Mouse (Mus musculus): Measurements from ENCODE around the gene Plcl2. TPM values are rescaled to one million over a fixed set of nuclear protein-coding genes. Genes with fewer than 3 reads are reported as not detected.

Plcl2 gene
- polyA plus RNA-seq, 1 experiment from 2014 or later = 7.7 TPM

DNA sequence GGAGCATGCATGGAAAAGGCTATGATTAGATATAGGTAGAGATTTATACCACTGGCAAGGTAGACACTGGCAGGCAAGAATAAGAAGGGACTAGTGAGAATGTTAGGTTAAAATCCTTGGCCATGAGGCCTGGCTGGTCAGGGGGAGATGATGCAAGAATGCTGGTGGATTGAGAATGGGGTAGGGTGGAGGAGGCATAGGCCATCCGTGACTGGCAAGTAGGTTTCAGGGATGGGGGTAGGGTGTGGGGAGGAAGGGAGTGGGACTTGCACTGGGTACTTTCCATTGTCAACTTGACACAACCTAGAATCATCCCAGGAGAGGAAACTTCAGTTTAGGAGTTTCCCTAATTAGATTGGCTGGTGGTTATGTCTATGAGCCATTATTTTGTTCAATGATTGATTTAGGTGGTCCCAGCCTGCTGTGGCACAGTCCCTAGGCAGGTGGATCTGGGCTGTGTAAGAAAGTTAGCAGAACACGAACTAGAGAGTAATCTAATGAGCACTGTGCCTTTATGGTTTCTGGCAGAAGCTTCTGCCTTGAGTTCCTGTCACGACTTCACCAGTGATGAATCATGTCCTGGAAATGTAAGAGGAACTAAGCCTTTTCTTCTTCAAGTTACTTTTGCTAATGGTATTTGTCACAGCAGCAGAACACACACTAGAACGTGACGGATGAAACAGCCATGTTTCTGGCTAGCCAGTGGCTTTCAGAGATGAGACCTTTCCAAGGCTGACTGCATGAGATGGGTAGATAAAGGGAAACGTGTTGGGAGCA is 4.9 kb upstream of the Plcl2 start:
- no peaks in the 10 kb centered on the region for H3K36me3 ChIP-seq
- H3K27ac ChIP-seq (replicated peaks) = no peak overlapping the region
- 70% methylated on average over 6 of the region's 6 CpGs for WGBS
- no peak overlapping the region for H3K9ac ChIP-seq (replicated peaks)
- no peak for ATAC-seq (ENCODE audit: low FRiP score, low read depth)
- peaks cover 7% of the 10 kb centered on the region for H3K4me1 ChIP-seq
- H3K4me2 ChIP-seq (replicated peaks) = no peak overlapping the region
- H3K27me3 ChIP-seq = 0 out of 2 replicates have a peak, but pooled peaks cover 6% of the 10 kb centered on the region
- H3K9me3 ChIP-seq = no peaks in the 10 kb centered on the region
- H3K4me3 ChIP-seq = no peak overlapping the region

GRCm38 (mm10) chr17:50505910-50506634 is 3.1 kb upstream of the Plcl2 start:
- WGBS = 83% methylated on average over 10 of the region's 10 CpGs

DNA sequence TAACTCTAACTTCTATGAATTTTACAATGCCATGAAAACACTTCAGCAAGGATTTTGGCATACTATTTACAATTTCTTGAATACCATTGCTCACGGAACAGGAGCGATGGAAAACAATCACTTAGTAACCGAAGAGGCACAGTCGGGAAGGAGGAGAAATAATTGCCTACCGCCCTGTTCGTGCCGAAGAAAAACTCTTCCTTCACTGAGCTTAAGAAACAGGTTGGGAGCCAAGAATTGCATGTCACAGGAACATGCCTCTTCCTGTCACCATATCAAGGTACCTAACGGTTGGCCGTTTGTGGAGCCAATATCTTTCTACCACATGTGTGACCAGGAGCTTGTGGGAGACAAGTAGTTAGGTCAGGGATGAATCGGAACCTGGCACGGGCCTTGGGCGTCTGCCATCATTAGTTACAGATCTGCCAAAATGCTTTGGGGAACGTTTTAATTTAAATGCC is 2.3 kb upstream of the Plcl2 start:
- Histone ChIP-seq H3K4me2 (replicated peaks) (no peak overlapping the region), H3K9me3 (no peaks in the 10 kb centered on the region), H3K27me3 (0 out of 2 replicates have a peak, but pooled peaks cover 6% of the 10 kb centered on the region), H3K4me1 (peaks cover 13% of the 10 kb centered on the region), H3K27ac (replicated peaks) (no peak overlapping the region), H3K9ac (replicated peaks) (no peak overlapping the region), H3K4me3 (no peak overlapping the region), H3K36me3 (no peaks in the 10 kb centered on the region)
- 88% methylated on average over 13 of the region's 13 CpGs for WGBS
- no peak for ATAC-seq (ENCODE audit: low FRiP score, low read depth)

More at GRCm38 (mm10) chr17:50505910-50506634, 3.1 kb upstream of the Plcl2 start:
- Histone ChIP-seq H3K9me3 (no peaks in the 10 kb centered on the region), H3K9ac (replicated peaks) (no peak overlapping the region), H3K27me3 (0 out of 2 replicates have a peak, but pooled peaks cover 6% of the 10 kb centered on the region), H3K27ac (replicated peaks) (no peak overlapping the region), H3K4me2 (replicated peaks) (no peak overlapping the region), H3K4me3 (no peak overlapping the region), H3K4me1 (peaks cover 13% of the 10 kb centered on the region), H3K36me3 (no peaks in the 10 kb centered on the region)
- ATAC-seq (ENCODE audit: low FRiP score, low read depth) = no peak

- H3K27me3 ChIP-seq = 0 out of 2 replicates have a peak, but pooled peaks cover 6% of the 10 kb centered on the region
- peak overlapping the region; percentile 87 for H3K4me3 ChIP-seq
- no peaks in the 10 kb centered on the region for H3K9me3 ChIP-seq
- peak overlapping the region; percentile 68 for H3K4me2 ChIP-seq (replicated peaks)
- H3K27ac ChIP-seq (replicated peaks) = peak overlapping the region; percentile 91; the same call in 1 of the 2 replicates
- WGBS = 15% methylated on average over 18 of the region's 18 CpGs
- H3K36me3 ChIP-seq = no peaks in the 10 kb centered on the region
- peaks cover 13% of the 10 kb centered on the region for H3K4me1 ChIP-seq
- no peak for ATAC-seq (ENCODE audit: low FRiP score, low read depth)
- H3K9ac ChIP-seq (replicated peaks) = peak overlapping the region; percentile 92
These were observed 988 bp upstream of the Plcl2 start for GRCm38 (mm10) chr17:50508055-50508774.

- Histone ChIP-seq H3K4me1 (peaks cover 13% of the 10 kb centered on the region), H3K4me3 (peak overlapping the region; percentile 87), H3K27me3 (0 out of 2 replicates have a peak, but pooled peaks cover 6% of the 10 kb centered on the region), H3K27ac (replicated peaks) (peak overlapping the region; percentile 91), H3K36me3 (no peaks in the 10 kb centered on the region), H3K9ac (replicated peaks) (peak overlapping the region; percentile 92), H3K9me3 (no peaks in the 10 kb centered on the region), H3K4me2 (replicated peaks) (peak overlapping the region; percentile 68)
- WGBS = 1% methylated on average over 20 of the region's 72 CpGs
- peak; percentile 84 for ATAC-seq (ENCODE audit: low FRiP score, low read depth)
These were observed 390 bp upstream of the Plcl2 start for GRCm38 (mm10) chr17:50508775-50509250.

DNA sequence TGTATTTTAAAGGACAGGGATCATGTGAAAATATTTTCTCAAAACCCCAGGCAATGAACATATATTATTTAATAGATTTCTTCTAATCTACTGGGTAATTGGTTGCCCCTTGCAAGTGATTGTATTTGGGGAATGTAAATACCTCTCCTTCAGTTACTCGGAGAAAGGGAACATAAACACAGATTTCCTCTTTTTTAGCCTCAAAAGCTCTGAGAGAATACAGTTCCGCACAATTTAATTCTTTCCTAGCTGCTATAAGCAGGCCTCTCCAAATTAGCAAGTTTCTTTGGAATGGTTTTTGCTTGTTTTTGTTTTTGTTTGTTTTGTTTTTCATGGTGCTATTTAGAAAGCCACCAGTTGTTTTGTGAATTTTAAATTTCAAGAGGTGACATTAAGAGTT is 1.1 kb downstream of the Plcl2 start:
- Histone ChIP-seq H3K4me1 (peaks cover 21% of the 10 kb centered on the region), H3K4me3 (peak overlapping the region; percentile 87), H3K4me2 (replicated peaks) (peak overlapping the region; percentile 68), H3K9me3 (no peaks in the 10 kb centered on the region), H3K36me3 (no peaks in the 10 kb centered on the region), H3K27me3 (0 out of 2 replicates have a peak, but pooled peaks cover 3% of the 10 kb centered on the region), H3K9ac (replicated peaks) (peak overlapping the region; percentile 92), H3K27ac (replicated peaks) (peak overlapping the region; percentile 91; the same call in 1 of the 2 replicates)
- WGBS = 60% methylated on average over 2 of the region's 2 CpGs
- no peak for ATAC-seq (ENCODE audit: low FRiP score, low read depth)

DNA sequence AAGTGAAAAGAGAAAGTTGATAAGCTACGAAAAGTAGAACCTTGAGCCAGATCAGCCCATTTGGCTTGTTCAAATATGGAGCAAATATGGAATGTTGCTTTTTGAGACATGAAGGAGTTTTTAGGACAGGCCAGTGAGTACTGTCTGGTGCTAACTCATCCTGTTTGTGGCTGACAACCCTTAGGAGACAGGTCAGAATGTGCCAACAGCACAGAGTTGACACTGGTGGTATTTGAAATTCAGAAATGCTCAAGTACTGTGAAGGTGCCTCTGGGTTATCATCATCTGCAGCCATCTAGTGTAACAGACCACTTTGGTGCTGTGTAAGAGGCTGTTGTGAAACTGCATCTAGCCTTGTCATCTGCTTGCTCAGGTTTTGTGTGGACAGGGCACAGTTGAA is 1.5 kb downstream of the Plcl2 start:
- Histone ChIP-seq H3K4me1 (peaks cover 23% of the 10 kb centered on the region), H3K9ac (replicated peaks) (no peak overlapping the region), H3K36me3 (no peaks in the 10 kb centered on the region), H3K4me2 (replicated peaks) (peak overlapping the region; percentile 68), H3K9me3 (no peaks in the 10 kb centered on the region), H3K27me3 (0 out of 2 replicates have a peak, but pooled peaks cover 3% of the 10 kb centered on the region), H3K27ac (replicated peaks) (no peak overlapping the region), H3K4me3 (peak overlapping the region; percentile 87)
- WGBS = 85% methylated on average over 1 of the region's 1 CpGs
- ATAC-seq (ENCODE audit: low FRiP score, low read depth) = no peak

DNA sequence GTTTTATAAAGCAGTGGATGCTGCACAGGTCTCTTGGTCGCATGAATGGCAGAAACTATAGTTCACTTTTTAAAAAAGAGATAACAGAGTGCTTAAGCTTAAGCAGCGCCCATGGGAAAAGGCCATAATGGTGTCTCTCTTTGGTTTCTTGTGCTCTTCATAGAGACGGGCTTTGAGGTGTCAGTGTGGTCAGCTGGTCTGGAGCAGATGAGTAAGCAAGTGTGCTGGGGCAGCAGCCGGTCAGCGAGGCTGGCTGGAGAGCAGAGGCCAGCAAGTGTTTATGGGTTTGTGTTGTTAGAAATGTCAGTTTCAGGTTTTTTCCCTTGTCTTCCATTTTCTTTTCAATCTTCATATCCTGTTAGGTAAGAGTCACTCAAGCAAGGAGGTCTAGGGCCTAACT is 3.0 kb downstream of the Plcl2 start:
- WGBS = 82% methylated on average over 5 of the region's 5 CpGs
- no peak for ATAC-seq (ENCODE audit: low FRiP score, low read depth)
- H3K4me3 ChIP-seq = no peak overlapping the region
- no peak overlapping the region for H3K9ac ChIP-seq (replicated peaks)
- 0 out of 2 replicates have a peak, but pooled peaks cover 3% of the 10 kb centered on the region for H3K27me3 ChIP-seq
- no peak overlapping the region for H3K27ac ChIP-seq (replicated peaks)
- no peaks in the 10 kb centered on the region for H3K9me3 ChIP-seq
- no peak overlapping the region for H3K4me2 ChIP-seq (replicated peaks)
- H3K36me3 ChIP-seq = no peaks in the 10 kb centered on the region
- peaks cover 23% of the 10 kb centered on the region for H3K4me1 ChIP-seq

DNA sequence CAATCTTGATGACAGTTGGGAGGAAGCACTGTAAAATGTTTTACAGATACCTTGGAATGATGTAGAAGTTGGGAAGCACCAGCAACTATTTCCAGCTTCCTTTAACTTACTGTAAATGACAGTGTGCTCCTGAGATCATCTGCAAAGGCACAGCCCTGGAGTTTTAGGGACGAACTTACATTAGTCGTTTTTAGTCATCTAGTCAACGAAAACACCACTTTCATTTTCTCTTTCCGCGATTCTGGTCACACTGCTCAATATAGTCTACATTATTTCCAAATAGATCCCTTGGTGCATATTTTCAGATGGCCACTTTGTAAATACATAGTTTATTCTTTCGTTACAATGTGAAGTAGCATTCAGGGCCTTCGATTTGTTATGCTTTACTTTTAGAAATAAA is 3.6 kb downstream of the Plcl2 start:
- 95% methylated on average over 7 of the region's 7 CpGs for WGBS
- H3K9me3 ChIP-seq = no peaks in the 10 kb centered on the region
- H3K4me3 ChIP-seq = no peak overlapping the region
- no peaks in the 10 kb centered on the region for H3K36me3 ChIP-seq
- H3K4me1 ChIP-seq = peaks cover 23% of the 10 kb centered on the region
- no peak for ATAC-seq (ENCODE audit: low FRiP score, low read depth)
- H3K27me3 ChIP-seq = 0 out of 2 replicates have a peak, but pooled peaks cover 3% of the 10 kb centered on the region
- H3K27ac ChIP-seq (replicated peaks) = no peak overlapping the region
- no peak overlapping the region for H3K9ac ChIP-seq (replicated peaks)
- H3K4me2 ChIP-seq (replicated peaks) = no peak overlapping the region

DNA sequence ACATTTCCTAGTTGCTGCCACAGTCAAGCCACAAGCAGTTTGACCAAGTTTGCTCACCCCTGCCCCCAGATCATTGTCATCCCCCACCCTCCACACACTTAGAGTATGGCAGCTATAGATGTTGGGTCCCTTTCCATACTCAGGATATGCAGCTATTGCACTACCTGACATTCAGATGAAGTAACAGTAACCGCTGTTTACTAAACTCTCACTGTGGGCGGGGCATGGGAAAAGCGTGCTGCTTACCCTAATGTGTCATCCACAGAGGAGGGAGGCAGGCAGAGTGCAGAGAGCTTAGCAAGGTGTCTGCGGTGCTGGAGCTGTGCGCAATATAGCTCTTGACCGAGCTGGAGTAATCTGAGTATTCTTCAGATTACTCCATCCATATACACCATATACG is 4.2 kb downstream of the Plcl2 start:
- 98% methylated on average over 7 of the region's 7 CpGs for WGBS
- no peak overlapping the region for H3K27ac ChIP-seq (replicated peaks)
- no peak for ATAC-seq (ENCODE audit: low FRiP score, low read depth)

DNA sequence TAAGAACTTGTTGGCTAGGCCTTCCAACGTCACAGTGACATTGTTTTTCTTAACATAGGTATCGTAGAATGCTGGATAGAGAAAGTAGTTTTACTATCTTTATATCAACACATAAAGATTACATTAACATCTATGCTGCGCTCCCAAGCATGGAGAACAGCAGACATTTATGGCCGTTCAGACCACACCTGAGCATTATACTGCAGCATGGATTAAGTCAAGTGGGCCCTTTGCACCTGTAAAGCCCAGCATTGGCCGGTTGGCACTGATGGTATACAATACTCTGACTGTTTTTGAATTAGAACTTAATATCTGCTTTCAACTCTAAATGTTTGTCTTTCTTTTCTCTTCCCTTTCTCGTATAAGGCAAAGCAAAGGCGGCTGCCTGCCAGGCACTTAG is 4.8 kb downstream of the Plcl2 start:
- Histone ChIP-seq H3K4me2 (replicated peaks) (no peak overlapping the region), H3K9me3 (no peaks in the 10 kb centered on the region), H3K9ac (replicated peaks) (no peak overlapping the region), H3K27me3 (no peaks in the 10 kb centered on the region), H3K27ac (replicated peaks) (no peak overlapping the region), H3K36me3 (no peaks in the 10 kb centered on the region), H3K4me3 (no peak overlapping the region), H3K4me1 (peaks cover 16% of the 10 kb centered on the region)
- WGBS = 72% methylated on average over 7 of the region's 7 CpGs
- ATAC-seq (ENCODE audit: low FRiP score, low read depth) = no peak

More for the DNA sequence above, 4.2 kb downstream of the Plcl2 start:
- Histone ChIP-seq H3K4me2 (replicated peaks) (no peak overlapping the region), H3K36me3 (no peaks in the 10 kb centered on the region), H3K9me3 (no peaks in the 10 kb centered on the region), H3K4me3 (no peak overlapping the region), H3K9ac (replicated peaks) (no peak overlapping the region), H3K4me1 (peaks cover 20% of the 10 kb centered on the region), H3K27me3 (0 out of 2 replicates have a peak, but pooled peaks cover 2% of the 10 kb centered on the region)
